Mouse (Mus musculus) granulocyte monocyte progenitor cell, adult 5-6 weeks (primary cell): ENCODE measurements around the gene Ercc8. TPM values are rescaled to one million over a fixed set of nuclear protein-coding genes. Genes with fewer than 3 reads are reported as not detected.

Experiments
- ATAC-seq: replicated peaks from 2 replicates; pipeline ENCODE4 v1.8.0; 2016; ENCODE audit warnings: mild to moderate bottlenecking, moderate TSS enrichment, inconsistent platforms; ENCODE audit not compliant: poor library complexity, severe bottlenecking
- total RNA-seq, 2 experiments: library from RNA; stranded (forward) in 1 of 2; stranded (reverse) in 1 of 2; fragments of 200-712, 200-1000 nt in 1 of 2; fragments of >200 nt in 1 of 2; fragmentation: Nextera tagmentation in 1 of 2; gene quantifications; 2 replicates each; pipeline ENCODE4 v1.2.3; 2014 to 2017

Ercc8 gene
- total RNA-seq, 2 experiments from 2014 or later: 12.4 to 21.1 TPM

GRCm38 (mm10) chr13:108152650-108153372 lies 5.7 kb upstream of the Ercc8 start:
- peak; percentile 68 for ATAC-seq

- no peak for ATAC-seq
Observed at GRCm38 (mm10) chr13:108157156-108157555, 1.4 kb upstream of the Ercc8 start.

- ATAC-seq: no peak; the same call in 1 of the 2 replicates
Observed at GRCm38 (mm10) chr13:108157732-108158464, 633 bp upstream of the Ercc8 start.

GRCm38 (mm10) chr13:108159241-108159575 lies 677 bp downstream of the Ercc8 start:
- ATAC-seq: no peak

- no peak for ATAC-seq
Observed at GRCm38 (mm10) chr13:108159963-108160362, 1.4 kb downstream of the Ercc8 start.

- no peak for ATAC-seq
Observed at GRCm38 (mm10) chr13:108163912-108164311, 5.4 kb downstream of the Ercc8 start.

GRCm38 (mm10) chr13:108164621-108165020 lies 6.1 kb downstream of the Ercc8 start:
- no peak for ATAC-seq

- ATAC-seq: peak; percentile 55
Observed at GRCm38 (mm10) chr13:108170002-108170401, 11.5 kb downstream of the Ercc8 start.

- ATAC-seq: no peak
Observed at GRCm38 (mm10) chr13:108170511-108170910, 12.0 kb downstream of the Ercc8 start.

- peak; percentile 56; the same call in 1 of the 2 replicates for ATAC-seq
Observed at GRCm38 (mm10) chr13:108179618-108180017, 21.1 kb downstream of the Ercc8 start.

GRCm38 (mm10) chr13:108180821-108181220 lies 22.3 kb downstream of the Ercc8 start:
- 0 out of 2 replicates have a peak, but pooled peaks have one; percentile 17 for ATAC-seq

- ATAC-seq: no peak
Observed at GRCm38 (mm10) chr13:108184743-108185255, 26.3 kb downstream of the Ercc8 start.

- ATAC-seq: no peak
Observed at GRCm38 (mm10) chr13:108185530-108185929, 27.0 kb downstream of the Ercc8 start.

- peak; percentile 53 for ATAC-seq
Observed at GRCm38 (mm10) chr13:108187994-108188393, 29.5 kb downstream of the Ercc8 start.

GRCm38 (mm10) chr13:108191074-108191720 lies 32.7 kb downstream of the Ercc8 start:
- ATAC-seq: peak; percentile 82

- ATAC-seq: no peak
Observed at GRCm38 (mm10) chr13:108195474-108195873, 36.9 kb downstream of the Ercc8 start.

- no peak for ATAC-seq
Observed at GRCm38 (mm10) chr13:108204857-108205256, 46.3 kb downstream of the Ercc8 start.

GRCm38 (mm10) chr13:108207447-108207846 lies 48.9 kb downstream of the Ercc8 start:
- no peak for ATAC-seq

- no peak for ATAC-seq
Observed at GRCm38 (mm10) chr13:108208090-108208489, 49.6 kb downstream of the Ercc8 start.

- no peak for ATAC-seq
Observed at GRCm38 (mm10) chr13:108210960-108211359, 52.4 kb downstream of the Ercc8 start.
